Mouse (Mus musculus): Measurements from ENCODE around the gene Trafd1.
"Not testable (repeated sequence)": the region's sequence is repeated elsewhere in the genome, so short reads cannot be mapped to it uniquely, and the experiment has no call there.

- TF ChIP-seq POLR2A (IDR thresholded peaks at IDR 0.05; ENCODE audit: control insufficient read depth, low read depth, low read length); CTCF (IDR thresholded peaks at IDR 0.05; ENCODE audit: control insufficient read depth, insufficient read depth, insufficient replicate concordance, low read depth, low read length): not testable (repeated sequence)
These were observed 8.5 kb downstream of the Trafd1 start for GRCm38 (mm10) chr5:121376972-121377371.
